Mouse (Mus musculus): ENCODE data around the gene Zfp719. TPM values are rescaled to one million over a fixed set of nuclear protein-coding genes. Genes with fewer than 3 reads are reported as not detected.

Zfp719 gene
- 15.8 TPM for polyA plus RNA-seq (2014; fragmentation: Illumina TruSeq; extraction: RNeasy Lipid Tissue Mini Kit (QIAGEN cat#74804); ENCODE audit: low replicate concordance)

GRCm38 (mm10) chr7:43579440-43580171 lies at the start of gene Zfp719:
Zfp719 (plus strand) TSS chr7:43579610.

DNA sequence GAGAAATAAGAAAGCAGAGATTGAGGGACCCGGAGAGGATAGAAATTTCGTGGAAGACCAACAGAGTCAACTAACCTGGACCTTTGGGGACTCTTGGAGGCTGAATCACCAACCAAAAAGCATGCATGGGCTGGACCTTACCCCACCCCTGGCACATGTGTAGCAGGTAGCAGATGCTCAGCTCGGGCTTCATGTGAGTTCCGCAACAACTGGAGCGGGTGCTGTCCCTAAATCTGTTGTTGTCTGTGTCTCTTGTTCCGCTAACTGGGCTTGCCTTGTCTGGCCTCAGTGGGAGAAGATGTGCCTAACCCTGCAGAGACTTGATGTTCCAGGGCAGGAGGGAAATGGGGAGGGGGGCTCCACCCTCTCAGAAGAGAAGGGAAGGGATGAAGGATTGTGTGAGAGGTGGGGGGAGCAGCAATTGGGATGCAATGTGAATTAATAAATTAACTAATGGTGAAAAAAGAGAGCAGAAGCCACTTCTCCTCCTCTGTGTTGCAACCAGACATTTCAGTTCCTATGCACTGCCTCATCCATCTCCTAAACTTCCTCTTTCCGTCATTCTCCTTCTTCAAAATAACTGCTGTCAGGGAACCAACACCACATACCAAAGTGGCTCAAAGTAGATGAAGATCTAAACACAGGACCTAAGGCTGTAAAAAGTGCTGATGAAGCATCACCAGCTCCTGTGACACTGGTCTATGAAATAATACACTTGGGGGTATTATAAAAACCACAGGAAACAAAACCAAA lies 35.0 kb upstream of the Zfp719 start, which contains the start of gene Cd33:
Cd33 (minus strand) TSS at position 204 of the 753 bp plus-strand sequence.

GRCm38 (mm10) chr7:43562006-43562633 lies 17.3 kb upstream of the Zfp719 start, which contains the start of gene Zfp658:
Zfp658 (plus strand) TSS chr7:43562256.

GRCm38 (mm10) chr7:43606896-43607742 lies 27.7 kb downstream of the Zfp719 start, which contains the start of gene Zfp819:
Zfp819 (plus strand) TSS chr7:43607169.

DNA sequence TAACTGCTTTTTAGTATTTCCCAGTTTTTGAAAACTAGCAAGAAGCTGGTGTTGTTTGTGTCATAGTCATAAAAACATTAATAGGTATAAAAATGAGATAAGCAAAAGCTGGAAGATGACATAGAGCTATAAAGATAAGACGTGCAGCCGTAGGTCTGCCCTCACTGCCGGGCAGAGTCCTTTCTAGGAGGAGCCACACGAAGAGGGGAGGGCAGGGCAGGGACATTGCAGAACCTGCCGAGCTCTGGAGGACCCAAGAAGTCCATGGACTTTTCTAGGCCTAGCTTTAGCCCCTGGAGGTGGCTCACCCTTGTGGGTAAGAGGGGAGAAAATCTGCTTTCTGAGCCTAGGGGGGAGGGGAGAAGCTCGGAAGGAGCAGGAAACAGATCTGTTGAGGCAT lies 55.1 kb downstream of the Zfp719 start, which contains the start of gene Ceacam18:
Ceacam18 (plus strand) TSS at position 208 of the 400 bp plus-strand sequence.

Other genes starting within 250 kb of the Zfp719 start
- gene Siglecf, start 228.3 kb upstream of the Zfp719 start, polyA plus RNA-seq (2014; fragmentation: Illumina TruSeq; extraction: RNeasy Lipid Tissue Mini Kit (QIAGEN cat#74804); ENCODE audit: low replicate concordance): 9.1 TPM
- gene Siglecg, start 171.4 kb upstream of the Zfp719 start, polyA plus RNA-seq (2014; fragmentation: Illumina TruSeq; extraction: RNeasy Lipid Tissue Mini Kit (QIAGEN cat#74804); ENCODE audit: low replicate concordance): 0.56 TPM
- not detected for gene Lim2, start 151.9 kb upstream of the Zfp719 start, polyA plus RNA-seq (2014; fragmentation: Illumina TruSeq; extraction: RNeasy Lipid Tissue Mini Kit (QIAGEN cat#74804); ENCODE audit: low replicate concordance)
- gene Nkg7, start 142.5 kb upstream of the Zfp719 start, polyA plus RNA-seq (2014; fragmentation: Illumina TruSeq; extraction: RNeasy Lipid Tissue Mini Kit (QIAGEN cat#74804); ENCODE audit: low replicate concordance): not detected
- gene Cldnd2, start 138.8 kb upstream of the Zfp719 start, polyA plus RNA-seq (2014; fragmentation: Illumina TruSeq; extraction: RNeasy Lipid Tissue Mini Kit (QIAGEN cat#74804); ENCODE audit: low replicate concordance): not detected
- not detected for gene Etfb, start 135.5 kb upstream of the Zfp719 start, polyA plus RNA-seq (2014; fragmentation: Illumina TruSeq; extraction: RNeasy Lipid Tissue Mini Kit (QIAGEN cat#74804); ENCODE audit: low replicate concordance)
- not detected for gene Gm45233, start 135.5 kb upstream of the Zfp719 start, polyA plus RNA-seq (2014; fragmentation: Illumina TruSeq; extraction: RNeasy Lipid Tissue Mini Kit (QIAGEN cat#74804); ENCODE audit: low replicate concordance)
- gene Vsig10l, start 116.5 kb upstream of the Zfp719 start, polyA plus RNA-seq (2014; fragmentation: Illumina TruSeq; extraction: RNeasy Lipid Tissue Mini Kit (QIAGEN cat#74804); ENCODE audit: low replicate concordance): 0.33 TPM
- gene Iglon5, start 89.5 kb upstream of the Zfp719 start, polyA plus RNA-seq (2014; fragmentation: Illumina TruSeq; extraction: RNeasy Lipid Tissue Mini Kit (QIAGEN cat#74804); ENCODE audit: low replicate concordance): not detected
- not detected for gene 4931406B18Rik, start 73.7 kb upstream of the Zfp719 start, polyA plus RNA-seq (2014; fragmentation: Illumina TruSeq; extraction: RNeasy Lipid Tissue Mini Kit (QIAGEN cat#74804); ENCODE audit: low replicate concordance)
- gene Cd33, start 35.2 kb upstream of the Zfp719 start, polyA plus RNA-seq (2014; fragmentation: Illumina TruSeq; extraction: RNeasy Lipid Tissue Mini Kit (QIAGEN cat#74804); ENCODE audit: low replicate concordance): 12.9 TPM
- gene Zfp658, start 17.4 kb upstream of the Zfp719 start, polyA plus RNA-seq (2014; fragmentation: Illumina TruSeq; extraction: RNeasy Lipid Tissue Mini Kit (QIAGEN cat#74804); ENCODE audit: low replicate concordance): 0.82 TPM
- not detected for gene Zfp819, start 27.6 kb downstream of the Zfp719 start, polyA plus RNA-seq (2014; fragmentation: Illumina TruSeq; extraction: RNeasy Lipid Tissue Mini Kit (QIAGEN cat#74804); ENCODE audit: low replicate concordance)
- gene Ceacam18, start 55.1 kb downstream of the Zfp719 start, polyA plus RNA-seq (2014; fragmentation: Illumina TruSeq; extraction: RNeasy Lipid Tissue Mini Kit (QIAGEN cat#74804); ENCODE audit: low replicate concordance): 22.1 TPM
- 0.82 TPM for gene Siglece, start 80.6 kb downstream of the Zfp719 start, polyA plus RNA-seq (2014; fragmentation: Illumina TruSeq; extraction: RNeasy Lipid Tissue Mini Kit (QIAGEN cat#74804); ENCODE audit: low replicate concordance)
- gene Ctu1, start 92.4 kb downstream of the Zfp719 start, polyA plus RNA-seq (2014; fragmentation: Illumina TruSeq; extraction: RNeasy Lipid Tissue Mini Kit (QIAGEN cat#74804); ENCODE audit: low replicate concordance): 0.85 TPM
- gene Klk14, start 110.8 kb downstream of the Zfp719 start, polyA plus RNA-seq (2014; fragmentation: Illumina TruSeq; extraction: RNeasy Lipid Tissue Mini Kit (QIAGEN cat#74804); ENCODE audit: low replicate concordance): not detected
- not detected for gene Klk13, start 133.0 kb downstream of the Zfp719 start, polyA plus RNA-seq (2014; fragmentation: Illumina TruSeq; extraction: RNeasy Lipid Tissue Mini Kit (QIAGEN cat#74804); ENCODE audit: low replicate concordance)
- not detected for gene Klk12, start 189.3 kb downstream of the Zfp719 start, polyA plus RNA-seq (2014; fragmentation: Illumina TruSeq; extraction: RNeasy Lipid Tissue Mini Kit (QIAGEN cat#74804); ENCODE audit: low replicate concordance)
- not detected for gene Klk11, start 195.0 kb downstream of the Zfp719 start, polyA plus RNA-seq (2014; fragmentation: Illumina TruSeq; extraction: RNeasy Lipid Tissue Mini Kit (QIAGEN cat#74804); ENCODE audit: low replicate concordance)
- not detected for gene Klk10, start 201.4 kb downstream of the Zfp719 start, polyA plus RNA-seq (2014; fragmentation: Illumina TruSeq; extraction: RNeasy Lipid Tissue Mini Kit (QIAGEN cat#74804); ENCODE audit: low replicate concordance)
- gene Klk9, start 212.3 kb downstream of the Zfp719 start, polyA plus RNA-seq (2014; fragmentation: Illumina TruSeq; extraction: RNeasy Lipid Tissue Mini Kit (QIAGEN cat#74804); ENCODE audit: low replicate concordance): not detected
- not detected for gene Klk8, start 218.0 kb downstream of the Zfp719 start, polyA plus RNA-seq (2014; fragmentation: Illumina TruSeq; extraction: RNeasy Lipid Tissue Mini Kit (QIAGEN cat#74804); ENCODE audit: low replicate concordance)
- not detected for gene Klk7, start 231.7 kb downstream of the Zfp719 start, polyA plus RNA-seq (2014; fragmentation: Illumina TruSeq; extraction: RNeasy Lipid Tissue Mini Kit (QIAGEN cat#74804); ENCODE audit: low replicate concordance)
- gene Klk6, start 244.9 kb downstream of the Zfp719 start, polyA plus RNA-seq (2014; fragmentation: Illumina TruSeq; extraction: RNeasy Lipid Tissue Mini Kit (QIAGEN cat#74804); ENCODE audit: low replicate concordance): not detected

Measured in small intestine, adult 10 weeks (tissue).